Mouse (Mus musculus): Measurements from ENCODE around the gene Gm4981. TPM values are rescaled to one million over a fixed set of nuclear protein-coding genes. Genes with fewer than 3 reads are reported as not detected.
"Not testable (repeated sequence)": the region's sequence is repeated elsewhere in the genome, so short reads cannot be mapped to it uniquely, and the experiment has no call there.

Gm4981 gene
- total and polyA plus RNA-seq, 2 experiments = not detected

DNA sequence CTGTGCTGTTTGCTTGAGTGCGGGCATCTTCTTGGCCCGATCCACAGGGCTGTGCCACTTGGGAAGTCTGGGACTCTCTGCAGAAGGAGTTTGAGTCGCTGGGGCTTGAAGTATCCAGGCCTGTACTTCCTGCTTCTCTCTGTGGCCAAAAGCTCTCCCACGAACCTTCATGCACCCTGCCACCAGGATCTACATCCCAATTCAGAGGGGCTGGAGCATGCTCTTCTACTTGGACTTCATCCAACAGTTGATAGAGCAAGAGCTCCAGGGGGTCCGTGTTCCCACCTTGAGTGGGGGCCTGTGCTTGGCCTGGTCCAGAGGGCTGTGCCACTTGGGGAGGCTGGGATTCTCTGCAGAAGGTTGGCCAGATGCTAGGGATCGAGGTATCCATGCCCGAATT, 5.4 kb downstream of the Gm4981 start:
- not testable (repeated sequence) for DNase-seq (ENCODE audit: extremely low read depth, low read depth, low spot score)

DNA sequence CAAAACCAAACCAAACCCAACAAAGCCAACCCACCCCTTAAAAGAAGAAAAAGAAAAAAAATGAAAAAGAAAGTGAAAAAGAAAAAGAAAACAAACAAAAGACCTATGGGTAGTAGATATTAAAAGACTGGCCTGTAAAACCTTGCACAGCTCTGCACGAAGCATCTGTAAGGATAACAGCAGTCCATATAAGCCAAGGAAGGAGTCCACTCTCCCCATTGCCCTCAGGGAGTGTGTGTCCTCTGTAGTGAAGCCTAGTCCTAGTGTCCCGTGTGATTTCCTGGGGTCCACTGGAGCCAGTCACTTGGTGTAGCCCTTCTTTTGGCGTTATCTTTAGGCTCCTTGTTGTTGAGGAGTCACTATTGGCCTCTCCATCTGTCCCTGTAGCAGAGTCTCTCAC, 6.5 kb downstream of the Gm4981 start:
- WGBS = 55% methylated on average over 3 of the region's 3 CpGs
- not testable (repeated sequence) for H3K27ac ChIP-seq (replicated peaks; ENCODE audit: insufficient read depth, low read depth, low read length); H3K9ac ChIP-seq (ENCODE audit: low read depth, low read length); H3K36me3 ChIP-seq (ENCODE audit: control insufficient read depth, insufficient read depth, low read length); H3K79me2 ChIP-seq (ENCODE audit: control insufficient read depth, insufficient read depth, low read length); H3K4me1 ChIP-seq (ENCODE audit: control insufficient read depth, insufficient read depth, low read length); H3K27me3 ChIP-seq (ENCODE audit: control insufficient read depth, insufficient read depth, low read length); DNase-seq (ENCODE audit: extremely low read depth, low read depth, low spot score); H3K4me3 ChIP-seq (ENCODE audit: insufficient read depth, low read depth, low read length)

More for the DNA sequence above, 5.4 kb downstream of the Gm4981 start:
- H3K4me1 ChIP-seq (ENCODE audit: control insufficient read depth, insufficient read depth, low read length); H3K79me2 ChIP-seq (ENCODE audit: control insufficient read depth, insufficient read depth, low read length); H3K9ac ChIP-seq (ENCODE audit: low read depth, low read length); H3K27ac ChIP-seq (replicated peaks; ENCODE audit: insufficient read depth, low read depth, low read length); H3K27me3 ChIP-seq (ENCODE audit: control insufficient read depth, insufficient read depth, low read length); H3K36me3 ChIP-seq (ENCODE audit: control insufficient read depth, insufficient read depth, low read length); H3K4me3 ChIP-seq (ENCODE audit: insufficient read depth, low read depth, low read length): not testable (repeated sequence)
- WGBS = 82% methylated on average over 5 of the region's 7 CpGs

DNA sequence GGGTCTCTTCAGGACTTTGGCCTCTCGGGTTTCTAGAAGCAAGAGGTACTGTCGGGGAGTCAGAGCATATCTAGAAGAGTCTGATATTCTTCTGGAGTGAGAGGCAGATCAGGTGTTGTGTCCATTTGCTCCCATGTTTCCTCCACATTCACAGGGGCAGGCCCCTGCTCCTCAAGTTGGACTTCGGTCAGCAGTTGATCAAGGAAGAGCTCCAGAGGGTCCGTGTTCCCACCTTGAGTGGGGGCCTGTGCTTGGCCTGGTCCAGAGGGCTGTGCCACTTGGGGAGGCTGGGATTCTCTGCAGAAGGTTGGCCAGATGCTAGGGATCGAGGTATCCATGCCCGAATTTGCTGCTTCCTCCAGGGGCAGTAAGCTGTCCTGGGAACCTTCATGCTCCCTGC, 8.7 kb downstream of the Gm4981 start:
- not testable (repeated sequence) for DNase-seq (ENCODE audit: extremely low read depth, low read depth, low spot score); H3K79me2 ChIP-seq (ENCODE audit: control insufficient read depth, insufficient read depth, low read length); H3K36me3 ChIP-seq (ENCODE audit: control insufficient read depth, insufficient read depth, low read length); H3K9ac ChIP-seq (ENCODE audit: low read depth, low read length); H3K27ac ChIP-seq (replicated peaks; ENCODE audit: insufficient read depth, low read depth, low read length); H3K4me1 ChIP-seq (ENCODE audit: control insufficient read depth, insufficient read depth, low read length); H3K27me3 ChIP-seq (ENCODE audit: control insufficient read depth, insufficient read depth, low read length); H3K4me3 ChIP-seq (ENCODE audit: insufficient read depth, low read depth, low read length)
- 83% methylated on average over 2 of the region's 6 CpGs for WGBS

DNA sequence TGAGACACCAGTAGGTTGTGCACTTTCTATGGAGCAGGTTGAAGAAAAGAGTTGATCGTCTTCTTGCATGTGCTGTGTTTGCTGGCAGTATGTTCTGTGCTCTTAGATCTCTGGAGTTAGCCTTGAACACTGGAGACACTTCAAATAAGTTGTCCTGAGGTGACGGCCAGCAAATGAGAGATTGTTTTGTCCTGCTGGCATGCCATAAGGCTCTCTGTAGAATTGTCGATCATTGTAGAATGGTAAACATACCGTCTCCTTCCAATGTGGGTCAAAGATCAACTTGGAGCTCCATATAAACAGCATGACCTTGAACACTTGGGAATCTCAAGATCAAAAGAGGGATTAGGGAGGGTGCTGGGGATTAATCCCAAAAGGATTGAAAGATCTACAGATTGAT, 10.1 kb downstream of the Gm4981 start:
- H3K36me3 ChIP-seq (ENCODE audit: control insufficient read depth, insufficient read depth, low read length); DNase-seq (ENCODE audit: extremely low read depth, low read depth, low spot score); H3K9ac ChIP-seq (ENCODE audit: low read depth, low read length); H3K27me3 ChIP-seq (ENCODE audit: control insufficient read depth, insufficient read depth, low read length); H3K27ac ChIP-seq (replicated peaks; ENCODE audit: insufficient read depth, low read depth, low read length); H3K4me3 ChIP-seq (ENCODE audit: insufficient read depth, low read depth, low read length); H3K4me1 ChIP-seq (ENCODE audit: control insufficient read depth, insufficient read depth, low read length); H3K79me2 ChIP-seq (ENCODE audit: control insufficient read depth, insufficient read depth, low read length): not testable (repeated sequence)
- WGBS = 72% methylated on average over 4 of the region's 4 CpGs

DNA sequence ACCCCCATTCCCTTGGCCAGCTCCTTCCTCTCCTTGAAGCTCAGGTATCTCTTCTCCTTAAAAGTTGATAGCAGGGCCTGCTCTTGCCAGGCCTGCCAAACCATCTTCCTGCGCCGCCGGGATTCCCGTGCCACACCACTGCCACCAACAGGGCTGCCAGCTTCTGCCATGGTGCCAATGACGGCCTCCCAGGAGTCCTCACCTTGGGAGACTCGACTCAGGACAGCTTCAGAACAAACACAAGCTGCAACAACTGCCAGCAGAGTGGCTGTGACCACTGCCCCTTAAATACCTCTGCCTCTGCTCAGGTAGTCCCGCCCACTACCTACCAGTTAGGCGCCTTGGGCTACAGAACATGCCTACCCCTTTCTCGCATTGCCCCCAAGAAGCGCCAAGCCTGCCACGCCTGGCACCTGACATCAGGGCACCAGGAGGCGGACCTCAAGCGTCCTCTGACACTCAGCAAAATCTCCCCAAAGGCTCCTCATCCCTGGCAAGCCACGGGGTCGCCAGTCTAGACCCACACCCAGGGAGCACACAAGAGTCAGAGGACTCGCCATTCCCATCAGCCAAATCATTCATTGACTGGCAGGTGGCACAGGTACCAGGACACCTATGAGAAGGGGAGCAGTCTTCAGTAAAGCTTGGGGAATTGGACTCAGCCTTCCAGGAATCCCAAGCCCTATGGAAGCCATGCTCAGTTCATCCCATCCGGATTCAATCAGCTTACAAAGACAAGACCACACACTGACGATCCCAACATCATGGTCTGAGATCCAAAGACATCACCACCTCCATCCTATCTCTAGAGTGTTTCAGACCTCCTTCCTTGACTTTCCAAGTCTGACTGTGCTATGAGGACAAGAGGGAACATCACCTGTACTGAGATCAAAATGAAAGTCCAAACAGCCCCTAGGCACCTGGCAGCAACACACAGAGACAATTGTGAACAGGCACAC, 11.4 kb downstream of the Gm4981 start, which contains the start of gene AW822073:
Gene AW822073 (minus strand): TSS at position 104 of the 959 bp plus-strand sequence.
- 79% methylated on average over 18 of the region's 18 CpGs for WGBS
- not testable (repeated sequence) for H3K36me3 ChIP-seq (ENCODE audit: control insufficient read depth, insufficient read depth, low read length); H3K9ac ChIP-seq (ENCODE audit: low read depth, low read length); H3K4me1 ChIP-seq (ENCODE audit: control insufficient read depth, insufficient read depth, low read length); H3K79me2 ChIP-seq (ENCODE audit: control insufficient read depth, insufficient read depth, low read length); H3K27me3 ChIP-seq (ENCODE audit: control insufficient read depth, insufficient read depth, low read length); H3K27ac ChIP-seq (replicated peaks; ENCODE audit: insufficient read depth, low read depth, low read length); H3K4me3 ChIP-seq (ENCODE audit: insufficient read depth, low read depth, low read length)
- peak; percentile 19 for DNase-seq (ENCODE audit: extremely low read depth, low read depth, low spot score)

DNA sequence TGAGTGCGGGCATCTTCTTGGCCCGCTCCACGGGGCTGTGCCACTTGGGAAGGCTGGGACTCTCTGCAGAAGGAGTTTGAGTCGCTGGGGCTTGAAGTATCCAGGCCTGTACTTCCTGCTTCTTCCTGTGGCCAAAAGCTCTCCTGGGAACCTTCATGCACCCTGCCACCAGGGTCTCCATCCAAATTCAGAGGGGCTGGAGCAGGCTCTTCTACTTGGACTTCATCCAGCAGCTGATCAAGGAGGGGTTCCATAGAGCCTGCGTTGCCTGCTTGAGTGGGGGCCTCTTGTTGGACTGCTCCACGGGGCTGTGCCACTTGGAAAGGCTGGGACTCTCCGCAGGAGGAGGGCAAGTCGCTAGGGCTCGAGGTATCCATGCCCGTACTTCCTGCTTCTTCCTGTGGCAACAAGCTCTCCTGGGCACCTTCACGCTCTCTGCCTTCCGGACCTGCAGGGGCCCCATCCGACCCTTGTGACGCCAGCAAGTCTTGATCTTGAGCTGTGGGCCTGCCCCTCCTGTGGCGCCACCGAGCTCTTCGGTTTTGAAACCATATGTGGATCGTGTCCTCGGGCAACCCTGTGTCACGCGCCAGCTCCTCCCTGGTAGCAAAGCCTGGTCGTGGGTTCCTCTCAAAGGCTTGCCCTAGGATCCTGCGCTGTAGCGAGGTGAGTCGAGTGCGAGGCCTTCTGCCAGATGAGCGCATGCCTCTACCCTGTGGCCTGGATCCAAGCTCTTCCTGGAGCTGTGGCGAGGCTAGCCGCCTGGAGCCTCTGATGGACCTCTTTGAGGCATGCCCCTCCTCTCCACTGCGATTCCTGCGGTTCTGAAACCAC, 12.3 kb downstream of the Gm4981 start:
- not testable (repeated sequence) for H3K9ac ChIP-seq (ENCODE audit: low read depth, low read length); H3K27ac ChIP-seq (replicated peaks; ENCODE audit: insufficient read depth, low read depth, low read length); H3K36me3 ChIP-seq (ENCODE audit: control insufficient read depth, insufficient read depth, low read length); H3K27me3 ChIP-seq (ENCODE audit: control insufficient read depth, insufficient read depth, low read length); DNase-seq (ENCODE audit: extremely low read depth, low read depth, low spot score); H3K79me2 ChIP-seq (ENCODE audit: control insufficient read depth, insufficient read depth, low read length); H3K4me1 ChIP-seq (ENCODE audit: control insufficient read depth, insufficient read depth, low read length); H3K4me3 ChIP-seq (ENCODE audit: insufficient read depth, low read depth, low read length)
- WGBS = 82% methylated on average over 31 of the region's 31 CpGs

DNA sequence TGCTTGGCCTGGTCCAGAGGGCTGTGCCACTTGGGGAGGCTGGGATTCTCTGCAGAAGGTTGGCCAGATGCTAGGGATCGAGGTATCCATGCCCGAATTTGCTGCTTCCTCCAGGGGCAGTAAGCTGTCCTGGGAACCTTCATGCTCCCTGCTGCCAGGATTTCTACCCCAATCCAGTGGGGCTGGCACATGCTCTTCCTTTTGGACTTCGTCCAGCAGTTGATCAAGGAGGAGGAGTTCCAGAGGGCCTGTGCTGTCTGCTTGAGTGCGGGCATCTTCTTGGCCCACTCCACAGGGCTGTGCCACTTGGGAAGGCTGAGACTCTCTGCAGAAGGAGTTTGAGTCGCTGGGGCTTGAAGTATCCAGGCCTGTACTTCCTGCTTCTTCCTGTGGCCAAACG, 13.3 kb downstream of the Gm4981 start:
- not testable (repeated sequence) for H3K4me1 ChIP-seq (ENCODE audit: control insufficient read depth, insufficient read depth, low read length); H3K27ac ChIP-seq (replicated peaks; ENCODE audit: insufficient read depth, low read depth, low read length); H3K36me3 ChIP-seq (ENCODE audit: control insufficient read depth, insufficient read depth, low read length); H3K9ac ChIP-seq (ENCODE audit: low read depth, low read length); H3K79me2 ChIP-seq (ENCODE audit: control insufficient read depth, insufficient read depth, low read length); H3K4me3 ChIP-seq (ENCODE audit: insufficient read depth, low read depth, low read length); H3K27me3 ChIP-seq (ENCODE audit: control insufficient read depth, insufficient read depth, low read length); DNase-seq (ENCODE audit: extremely low read depth, low read depth, low spot score)
- WGBS = 78% methylated on average over 4 of the region's 6 CpGs

DNA sequence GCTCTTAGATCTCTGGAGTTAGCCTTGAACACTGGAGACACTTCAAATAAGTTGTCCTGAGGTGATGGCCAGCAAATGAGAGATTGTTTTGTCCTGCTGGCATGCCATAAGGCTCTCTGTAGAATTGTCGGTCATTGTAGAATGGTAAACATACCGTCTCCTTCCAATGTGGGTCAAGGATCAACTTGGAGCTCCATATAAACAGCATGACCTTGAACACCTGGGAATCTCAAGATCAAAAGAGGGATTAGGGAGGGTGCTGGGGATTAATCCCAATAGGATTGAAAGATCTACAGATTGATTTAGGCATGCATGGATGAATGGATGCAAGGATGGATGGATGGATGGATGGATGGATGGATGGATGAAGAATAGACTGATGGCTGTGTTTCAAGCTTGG, 14.9 kb downstream of the Gm4981 start:
- H3K36me3 ChIP-seq (ENCODE audit: control insufficient read depth, insufficient read depth, low read length); H3K4me1 ChIP-seq (ENCODE audit: control insufficient read depth, insufficient read depth, low read length); H3K9ac ChIP-seq (ENCODE audit: low read depth, low read length); H3K4me3 ChIP-seq (ENCODE audit: insufficient read depth, low read depth, low read length); DNase-seq (ENCODE audit: extremely low read depth, low read depth, low spot score); H3K79me2 ChIP-seq (ENCODE audit: control insufficient read depth, insufficient read depth, low read length); H3K27me3 ChIP-seq (ENCODE audit: control insufficient read depth, insufficient read depth, low read length); H3K27ac ChIP-seq (replicated peaks; ENCODE audit: insufficient read depth, low read depth, low read length): not testable (repeated sequence)
- WGBS = 77% methylated on average over 2 of the region's 2 CpGs
